Mouse (Mus musculus) cerebellum, adult 11-12 months (tissue): Measurements from ENCODE around the gene Cmtm2b.

Experiments
- DNase-seq: peaks from one replicate; pipeline ENCODE4 v3.0.0; 2022

Gene Cmtm2b

DNA sequence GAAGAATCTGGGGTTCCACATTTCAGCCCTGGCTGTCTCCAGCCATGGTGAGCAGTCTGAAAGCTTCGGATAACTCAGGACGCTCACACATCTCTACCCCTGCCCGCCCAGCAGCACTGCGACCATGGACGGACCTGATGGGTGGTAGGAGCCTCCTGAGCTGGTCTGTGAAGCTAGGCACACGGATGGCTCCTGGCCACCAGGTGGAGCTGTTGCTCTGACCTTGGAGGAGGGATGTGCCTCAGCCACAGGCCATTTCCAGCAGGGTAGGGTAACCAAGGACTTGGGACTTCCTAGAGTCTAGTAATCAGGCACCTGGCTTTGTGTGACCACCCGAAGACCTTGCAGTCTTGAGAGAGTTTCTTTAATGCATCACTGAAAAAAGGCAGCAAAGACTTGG, 21.9 kb downstream of the Cmtm2b start:
- DNase-seq = peak; percentile 84

DNA sequence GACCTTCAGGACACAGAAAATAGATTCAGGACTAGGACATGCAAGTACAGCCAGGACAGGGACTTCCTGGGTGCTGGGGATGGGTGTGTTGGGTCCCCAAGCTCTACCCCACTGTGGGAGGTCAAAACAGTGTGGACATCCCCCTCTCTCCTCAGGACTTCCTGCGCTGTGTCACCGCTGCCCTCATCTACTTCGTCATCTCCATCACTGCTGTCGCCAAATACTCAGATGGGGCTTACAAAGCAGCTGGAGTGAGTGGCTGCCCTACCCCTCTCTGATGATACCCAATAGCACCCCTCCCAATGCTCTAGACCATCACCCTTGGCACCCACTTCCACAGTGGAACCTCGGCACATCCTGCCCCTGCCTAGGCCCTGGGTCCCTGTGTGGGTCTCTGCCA, 22.6 kb downstream of the Cmtm2b start:
- no peak for DNase-seq

DNA sequence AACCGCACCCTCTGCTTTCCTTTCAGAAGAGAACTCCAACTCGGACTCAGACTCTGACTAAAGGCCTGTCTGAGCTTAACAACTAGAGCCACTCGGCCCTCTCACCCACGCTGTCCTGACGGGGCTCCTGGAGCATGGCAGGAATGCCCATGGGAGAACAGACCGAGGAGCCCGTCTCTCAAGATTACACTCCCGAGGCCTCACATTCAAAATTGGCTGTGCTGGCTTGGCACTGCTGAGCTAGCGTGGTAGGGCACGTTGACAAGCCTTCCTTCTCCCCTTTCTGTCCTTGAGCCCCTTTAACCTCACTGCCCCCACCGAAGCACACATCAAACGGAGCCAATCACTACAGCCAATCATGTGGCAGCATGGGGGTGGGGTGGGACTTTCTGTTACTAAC, 24.7 kb downstream of the Cmtm2b start:
- no peak for DNase-seq

DNA sequence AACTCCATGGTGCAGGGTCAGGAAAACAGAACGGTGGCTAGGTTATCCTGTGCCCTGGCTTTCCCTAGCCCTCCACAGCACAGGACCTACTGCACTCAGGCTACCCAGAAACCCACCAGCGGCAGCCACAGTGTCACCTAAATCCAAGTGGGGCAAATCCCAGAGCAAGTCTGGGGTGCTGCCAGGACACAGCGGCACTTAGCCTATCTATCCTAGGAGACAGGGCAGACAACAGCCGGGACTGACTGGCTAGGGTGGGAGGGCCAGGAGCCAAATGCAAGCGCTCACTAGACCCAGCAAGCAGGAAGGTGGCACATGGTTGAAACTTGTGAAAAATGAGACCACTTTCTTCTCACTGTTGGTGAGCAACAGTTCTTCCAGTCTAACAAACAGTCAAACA, 26.9 kb downstream of the Cmtm2b start:
- no peak for DNase-seq

DNA sequence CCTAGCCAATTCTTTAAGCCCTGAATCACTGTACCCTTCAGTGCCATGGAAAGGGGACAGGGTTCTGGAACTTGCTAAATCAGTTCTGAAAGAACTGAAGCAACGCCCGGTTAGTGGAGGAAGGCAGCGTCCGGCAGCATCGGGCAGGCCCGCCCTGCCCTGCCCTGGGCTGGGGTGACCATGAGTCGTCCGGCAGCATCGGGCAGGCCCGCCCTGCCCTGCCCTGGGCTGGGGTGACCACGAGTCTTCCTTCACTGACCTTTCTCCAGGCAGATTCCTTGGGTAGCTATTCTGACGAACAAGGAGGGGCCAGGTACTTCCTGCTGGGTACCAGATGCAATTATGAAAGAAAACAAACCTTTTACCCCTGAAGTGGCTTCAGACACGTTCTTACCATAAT, 28.0 kb downstream of the Cmtm2b start:
- DNase-seq = no peak

DNA sequence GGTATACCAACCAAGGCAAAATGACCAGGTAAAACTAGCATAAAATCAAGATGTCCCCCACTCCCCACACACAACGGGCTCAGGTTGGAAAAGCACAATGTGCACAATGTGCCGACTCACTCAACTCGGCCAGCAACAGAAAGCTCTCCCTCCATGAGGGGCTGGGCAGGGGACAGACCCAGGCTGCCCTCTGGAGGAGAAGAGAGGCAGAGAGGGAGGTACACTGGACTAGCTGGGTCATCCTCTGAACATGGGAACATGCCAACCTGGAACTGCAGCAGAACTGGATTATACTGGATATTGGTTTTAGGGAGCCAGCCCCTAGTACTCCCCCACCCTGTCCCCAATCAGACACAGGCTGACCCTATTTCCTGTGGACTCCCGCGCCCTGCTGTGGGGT, 31.2 kb downstream of the Cmtm2b start:
- no peak for DNase-seq

DNA sequence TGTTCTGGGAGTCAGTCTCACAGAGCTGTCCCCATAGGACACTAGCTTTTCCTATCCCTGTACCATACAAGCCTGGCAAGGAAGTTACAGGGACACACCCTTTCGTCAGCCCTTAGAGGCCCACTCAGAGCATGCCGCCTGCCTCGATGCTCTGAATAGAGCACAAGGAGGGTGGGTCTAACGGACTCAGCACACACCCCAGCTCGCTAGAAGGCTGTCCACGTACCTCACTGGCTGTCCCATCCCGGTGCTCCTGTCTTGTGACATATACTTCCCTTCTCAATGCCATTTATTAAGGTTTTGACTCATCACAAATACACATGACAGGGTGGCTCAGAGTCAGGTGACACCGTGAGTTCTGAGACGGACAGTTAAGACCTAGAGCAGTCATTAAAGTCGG, 32.5 kb downstream of the Cmtm2b start:
- DNase-seq = no peak

DNA sequence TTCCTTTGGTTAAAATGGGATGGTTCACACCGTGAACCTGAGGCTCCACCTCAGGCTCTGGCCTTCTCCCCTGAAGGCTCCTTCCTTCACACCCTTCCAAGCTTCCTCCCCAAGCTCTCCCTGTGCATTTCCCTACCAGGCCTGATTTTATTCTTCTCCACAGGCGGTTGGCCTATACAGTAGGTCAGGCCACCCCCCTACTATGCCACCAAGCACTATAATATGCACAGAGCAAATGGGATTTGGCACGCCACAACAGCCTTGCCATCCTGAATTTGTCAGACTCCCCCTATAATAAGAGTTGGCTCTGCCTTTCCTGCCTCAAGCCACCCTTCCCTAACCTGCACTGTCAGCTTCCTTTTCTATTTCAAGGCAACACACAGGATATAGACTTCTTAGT, 36.6 kb downstream of the Cmtm2b start:
- no peak for DNase-seq

DNA sequence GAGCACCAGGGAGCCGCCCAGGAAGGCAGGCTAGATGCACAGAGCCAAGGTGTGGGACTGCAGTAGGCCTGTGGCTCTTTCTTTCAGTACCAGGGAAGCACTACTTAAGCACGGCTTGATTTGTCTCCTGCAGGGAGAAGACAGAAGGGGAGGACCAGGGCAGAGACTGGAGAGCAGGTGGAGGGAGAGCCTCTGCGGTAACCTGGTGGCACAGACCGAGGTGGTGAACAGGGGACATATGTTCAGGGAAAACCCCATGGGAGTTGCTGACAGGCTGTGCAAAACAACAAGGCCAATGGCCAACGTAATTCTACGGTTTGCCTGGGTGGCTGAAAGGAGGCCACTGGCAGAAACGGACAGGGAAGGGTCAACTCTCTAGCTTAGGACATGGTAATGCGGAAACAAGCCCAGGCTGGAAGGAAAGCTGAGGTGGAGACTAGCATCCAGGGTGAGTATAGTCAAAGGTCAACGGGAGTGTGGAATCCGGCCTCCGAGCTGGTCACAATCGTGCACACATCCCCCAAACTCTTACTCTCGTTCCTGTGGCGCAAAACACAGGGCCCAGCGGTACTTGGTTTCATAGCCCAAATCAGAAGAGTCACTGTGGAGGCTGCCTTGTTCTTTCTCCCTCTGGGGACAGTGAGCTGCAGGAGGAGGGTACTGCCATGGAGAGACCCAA, 37.9 kb downstream of the Cmtm2b start:
- DNase-seq = peak; percentile 72

DNA sequence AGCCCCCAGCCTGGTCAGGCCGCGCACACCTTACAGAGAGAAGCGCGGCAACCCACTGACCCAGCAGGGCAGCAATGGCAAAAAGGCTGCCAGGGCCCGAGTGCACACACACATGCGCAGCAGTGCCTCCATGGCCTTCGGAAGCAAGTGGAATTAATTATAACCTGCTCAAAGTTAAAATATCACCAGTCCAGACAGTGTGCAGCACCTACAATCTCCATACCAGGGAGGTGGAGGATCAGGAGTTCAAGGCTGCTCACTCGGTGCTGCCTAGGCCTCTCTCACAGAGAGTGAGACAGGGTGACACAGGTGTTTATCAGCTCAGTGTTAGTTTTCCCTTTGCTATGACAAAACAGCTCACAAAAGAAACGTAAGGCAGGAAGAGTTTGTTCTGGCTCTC, 43.7 kb downstream of the Cmtm2b start:
- DNase-seq = no peak

DNA sequence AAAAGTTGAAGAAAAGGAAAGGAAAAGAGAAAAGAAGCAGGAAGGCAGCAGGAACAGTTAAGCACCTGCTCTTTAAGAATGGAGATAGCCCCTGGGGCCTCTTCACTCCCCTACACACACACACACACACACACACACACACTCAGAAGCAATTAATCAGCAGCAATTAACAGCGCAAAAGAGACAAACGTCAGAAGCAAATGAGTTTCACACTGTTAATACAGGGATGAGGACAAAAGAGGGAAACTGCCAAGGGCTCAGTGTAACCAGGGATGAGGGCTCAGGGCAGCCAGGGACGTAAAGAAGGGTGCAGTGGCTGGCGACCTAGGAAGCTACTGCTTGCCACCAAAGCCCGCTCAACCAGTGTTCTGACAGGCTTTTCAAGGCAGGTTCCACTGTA, 45.4 kb downstream of the Cmtm2b start:
- no peak for DNase-seq

DNA sequence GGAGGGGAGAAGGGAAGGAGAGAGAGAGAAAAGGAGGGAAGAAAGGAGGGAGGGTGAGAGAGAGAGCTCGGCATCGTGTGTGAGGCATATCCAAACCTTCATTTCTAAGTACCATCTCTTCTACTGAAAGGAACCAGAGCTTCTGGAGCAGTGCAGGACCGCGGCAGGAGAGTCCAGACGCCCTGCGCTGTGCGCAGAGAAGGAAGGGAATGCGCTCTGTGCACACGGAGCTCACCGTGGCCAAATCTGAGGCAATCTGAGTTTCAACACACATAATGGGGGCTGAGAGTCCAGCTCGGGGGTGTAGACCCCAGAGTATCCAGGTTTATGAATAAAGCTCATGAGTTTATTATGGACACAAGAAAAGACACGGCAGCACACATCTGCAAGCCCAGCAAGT, 47.6 kb downstream of the Cmtm2b start:
- DNase-seq = no peak

DNA sequence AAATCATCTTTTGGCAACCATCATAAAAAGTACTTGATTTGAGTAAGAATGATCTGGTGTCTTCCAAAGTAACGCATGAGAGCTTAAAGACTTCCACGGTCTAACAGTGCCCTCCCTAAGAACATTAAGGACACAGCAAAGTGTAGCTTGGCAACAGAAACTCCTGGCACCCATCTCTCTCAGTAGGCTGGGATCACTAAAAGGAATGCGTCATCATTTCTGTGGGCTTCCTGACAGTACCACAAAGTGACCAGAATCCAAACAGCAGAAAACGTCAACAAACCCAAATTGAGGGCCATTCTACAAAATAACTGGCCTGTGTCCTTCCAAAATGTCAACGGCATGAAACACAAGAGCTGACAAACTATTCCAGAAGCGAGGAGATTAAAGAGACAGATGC, 48.0 kb downstream of the Cmtm2b start:
- no peak for DNase-seq

DNA sequence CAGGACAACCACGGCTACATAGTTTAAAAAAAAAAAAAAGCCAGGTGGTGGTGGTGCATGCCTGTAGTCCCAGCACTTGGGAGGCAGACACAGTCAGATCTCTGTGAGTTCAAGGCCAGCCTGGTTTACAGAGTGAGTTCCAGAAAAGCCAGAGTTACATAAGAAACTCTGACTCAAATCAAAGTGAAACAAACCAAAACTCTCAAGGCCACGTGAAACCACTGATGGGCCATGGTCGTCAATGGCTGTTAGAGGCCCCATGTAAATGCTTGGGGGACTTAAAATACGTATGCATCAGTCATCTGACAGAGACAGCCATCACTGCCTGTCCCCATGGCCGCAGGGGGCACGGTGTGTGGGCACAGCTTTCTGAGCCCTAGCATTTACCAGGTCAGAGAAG, 49.1 kb downstream of the Cmtm2b start:
- no peak for DNase-seq

DNA sequence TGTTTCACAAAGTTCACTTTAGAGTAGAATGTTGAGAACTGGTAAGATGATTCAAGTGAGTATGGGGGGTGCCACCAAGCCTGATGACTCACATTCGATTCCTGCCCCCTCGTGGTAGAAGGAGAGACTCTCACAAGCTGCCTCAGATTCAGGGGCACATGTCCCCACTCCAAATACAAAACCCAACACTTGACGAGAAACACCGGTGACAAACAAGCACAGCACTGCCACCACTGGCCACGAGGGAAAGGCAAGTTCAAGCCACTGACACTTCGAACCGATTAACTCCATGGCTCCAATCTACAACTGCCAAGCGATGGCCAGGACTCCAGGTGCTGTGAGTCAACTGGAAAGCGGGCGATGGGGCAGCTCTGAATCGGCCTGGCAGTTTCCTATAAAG, 51.7 kb downstream of the Cmtm2b start:
- DNase-seq = peak; percentile 39

DNA sequence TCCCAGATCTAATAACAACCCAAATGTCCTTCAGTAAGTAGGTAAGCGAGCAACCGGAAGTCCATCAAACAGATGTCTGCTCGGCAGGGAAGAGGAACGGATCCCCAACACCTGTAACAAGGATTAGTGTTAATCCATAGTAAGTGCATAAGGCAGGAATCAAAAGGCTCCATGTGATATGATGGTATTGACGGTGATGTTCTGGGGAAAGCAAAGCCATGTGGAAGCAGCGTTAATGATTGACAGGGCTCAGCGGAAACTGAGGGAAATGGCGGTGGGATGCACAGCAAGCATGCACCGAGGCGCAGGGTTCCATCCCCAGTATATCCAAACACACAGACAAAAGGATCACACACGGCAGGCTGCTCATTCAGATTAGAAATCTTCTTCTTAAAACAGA, 52.2 kb downstream of the Cmtm2b start:
- no peak for DNase-seq

DNA sequence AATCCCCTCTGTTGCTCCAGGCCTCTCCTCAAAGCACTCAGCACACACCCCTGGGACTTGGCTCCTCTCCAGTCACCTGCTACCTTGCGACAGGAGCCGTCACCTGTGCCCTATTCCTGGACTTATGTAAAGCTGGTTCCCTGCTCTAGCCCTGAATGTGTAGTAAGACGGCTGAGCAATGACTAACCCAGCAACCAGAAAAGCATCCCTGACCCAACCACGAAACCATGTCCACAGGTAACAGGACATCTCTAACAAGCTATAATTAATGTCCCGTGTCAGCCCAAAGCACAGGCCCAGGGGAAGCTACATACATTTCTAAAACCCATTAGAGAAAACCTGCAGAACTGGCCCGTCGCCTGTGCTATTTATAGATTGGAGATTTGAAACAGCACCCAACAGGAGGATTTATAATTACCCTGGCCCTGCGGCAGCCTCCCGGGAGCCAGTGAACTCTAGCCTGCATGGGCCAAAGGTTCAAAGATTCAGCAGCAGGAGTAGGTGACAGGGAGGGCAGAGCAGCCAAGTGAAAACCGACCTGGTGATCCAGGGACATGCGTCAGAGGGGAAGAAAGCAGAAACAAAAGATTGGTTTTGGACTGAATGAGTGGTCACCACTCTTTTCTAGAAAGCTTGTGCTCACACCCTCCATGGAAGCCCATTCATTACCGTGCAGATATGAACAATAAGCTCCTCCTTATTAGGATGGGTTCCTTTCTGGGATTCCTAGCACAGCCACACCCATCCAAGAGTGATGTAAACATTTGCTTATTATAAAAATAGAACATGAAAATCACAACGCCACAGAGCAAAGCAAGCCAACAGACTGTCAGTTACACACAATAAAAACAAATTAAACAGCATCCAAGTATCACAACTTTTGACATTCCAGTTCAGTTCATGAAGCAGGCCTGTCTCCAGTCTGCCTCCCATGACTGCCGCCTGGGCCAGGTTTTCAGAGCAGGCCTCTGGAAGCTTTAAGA, 53.1 kb downstream of the Cmtm2b start:
- DNase-seq = peak; percentile 68

DNA sequence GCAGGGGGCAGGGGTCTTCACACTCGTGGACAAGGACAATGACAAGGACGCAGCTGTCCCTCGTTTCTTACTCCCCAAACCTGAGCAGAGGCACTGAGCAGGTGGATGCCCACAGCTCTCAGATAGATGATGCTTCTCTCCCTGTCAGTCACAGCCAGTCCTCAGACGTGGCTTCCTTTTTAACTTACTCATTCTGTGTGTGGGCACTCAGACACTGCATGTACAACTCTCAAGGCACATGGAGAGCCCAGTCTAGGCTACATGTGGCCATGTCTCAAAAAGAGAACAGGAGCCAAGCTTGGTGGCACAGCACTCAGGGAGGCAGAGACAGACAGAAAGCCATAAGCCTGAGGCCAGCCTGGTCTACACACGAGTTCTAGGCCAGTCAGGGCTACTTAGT, 53.9 kb downstream of the Cmtm2b start:
- DNase-seq = no peak

DNA sequence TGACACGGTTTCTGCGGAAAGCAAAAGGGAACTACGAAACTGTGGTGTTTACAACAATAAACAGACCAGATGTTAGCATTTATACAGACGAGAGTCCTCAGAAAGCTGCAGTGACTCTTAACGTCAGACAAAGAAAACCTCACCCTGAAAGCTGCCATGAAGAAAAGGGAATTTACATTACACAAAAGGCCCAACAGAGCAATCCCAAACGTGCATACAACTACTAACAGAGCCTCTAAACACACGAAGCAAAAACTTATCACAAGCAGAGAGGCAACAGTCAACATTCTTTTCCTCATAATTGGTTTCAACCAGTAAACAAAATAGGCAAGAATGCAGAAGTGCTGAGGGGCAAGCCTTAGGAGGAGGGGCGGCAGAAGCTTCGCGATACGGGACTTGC, 54.6 kb downstream of the Cmtm2b start:
- DNase-seq = no peak

DNA sequence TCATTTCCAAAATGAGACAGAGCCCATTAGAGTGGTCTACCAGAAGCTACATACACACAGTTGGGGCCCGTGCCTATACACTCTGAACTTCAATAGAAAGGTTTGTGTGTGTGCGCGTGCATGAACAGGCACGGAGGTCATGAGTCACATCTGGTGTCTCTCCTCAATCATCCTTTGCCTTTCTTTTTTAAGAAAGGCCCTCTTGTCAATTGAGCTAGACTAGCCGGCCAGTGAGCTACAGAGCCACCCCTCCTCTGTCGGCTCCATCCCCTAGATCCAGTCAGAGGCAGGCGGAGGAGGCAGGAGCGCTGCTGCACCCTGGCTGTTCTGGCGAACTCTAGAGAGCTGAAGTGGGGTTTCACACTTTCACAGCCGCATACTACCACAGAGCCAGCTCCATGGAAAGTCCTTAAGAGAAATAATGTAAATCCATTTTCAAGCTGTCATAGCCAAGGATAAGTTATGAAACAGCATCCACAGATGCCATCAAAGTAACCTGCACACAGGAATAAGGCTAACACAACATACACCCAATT, 57.3 kb downstream of the Cmtm2b start:
- DNase-seq = no peak

DNA sequence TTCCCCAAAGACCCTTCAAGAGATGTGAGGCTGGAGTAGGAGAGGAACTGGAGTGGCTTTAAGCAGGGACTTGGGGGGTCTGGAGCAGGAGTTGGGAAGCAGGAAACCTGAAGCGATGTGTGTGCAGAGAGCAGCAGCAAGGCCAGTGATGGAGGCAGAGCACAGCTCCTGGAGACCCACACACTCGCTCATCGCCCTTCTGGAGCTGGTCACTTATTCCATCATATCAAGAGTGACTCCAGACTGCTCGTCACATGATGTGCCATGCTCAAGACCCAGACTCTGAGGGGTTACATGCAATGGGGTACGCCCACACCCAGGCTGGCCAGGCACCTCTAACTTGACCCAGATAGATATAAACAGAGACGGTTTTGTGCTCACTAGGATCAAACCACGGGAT, 58.2 kb downstream of the Cmtm2b start:
- DNase-seq = no peak
